Mouse (Mus musculus): ENCODE data around the gene Arap1.

DNA sequence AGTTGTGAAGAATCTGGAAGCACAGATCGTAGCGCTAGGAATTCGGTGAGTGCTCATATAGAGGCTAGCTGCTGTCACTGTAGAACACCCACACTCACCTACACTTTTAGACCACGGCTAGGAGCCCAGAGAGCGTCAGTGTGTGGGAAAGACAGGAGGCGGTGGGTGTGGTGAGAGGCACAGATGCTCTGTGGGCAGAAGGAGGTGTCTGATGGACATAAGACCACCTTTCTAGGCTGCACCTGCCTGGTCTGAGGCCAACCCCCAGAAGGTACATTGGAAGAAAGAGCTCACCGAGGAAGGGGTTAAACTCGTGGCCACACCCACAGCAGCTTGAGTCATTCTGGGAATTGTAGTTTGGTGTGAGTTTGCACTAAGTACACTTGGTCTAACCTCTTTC, 78.8 kb downstream of the Arap1 start:
- TF ChIP-seq POLR2A (IDR thresholded peaks at IDR 0.05; ENCODE audit: borderline replicate concordance, insufficient read depth, low read length) (no peak), CTCF (IDR thresholded peaks at IDR 0.05; ENCODE audit: borderline replicate concordance, insufficient read depth, low read depth, low read length) (no peak)
